Mouse (Mus musculus) liver, adult 2 months (tissue): ENCODE measurements at regions not wholly inside any gene's neighbourhood (a gene's known extent, or its start where the extent isn't known, plus 50 kb on each side); places are given as distances from the start of the nearest gene placed in this dataset.

Experiments used
- CTCF ChIP-seq: fragments of 200-500 bp; IDR thresholded peaks from 2 replicates; pipeline ENCODE4 v1.5.1; 2011; ENCODE audit warnings: low read depth, low read length, control low read depth
- POLR2A ChIP-seq: fragments of 200-500 bp; IDR thresholded peaks from 2 replicates; pipeline ENCODE4 v1.6.1; 2011; ENCODE audit warnings: low read length, control low read depth; ENCODE audit not compliant: insufficient read depth; ENCODE audit errors: extremely low read depth

GRCm38 (mm10) chr2:50902701-50903100 lies 246.2 kb downstream of the Rnd3 start:
- TF ChIP-seq POLR2A (no peak), CTCF (no peak)
